In genomic region chr6:22026358-22026673, GRCm38 (mm10) we compare ENCODE assay signal across 9 mouse cellular contexts. TPM values are rescaled to one million over a fixed set of nuclear protein-coding genes. Genes with fewer than 3 reads are reported as not detected.
DNase-seq lines count a peak whose midpoint lies in the region; ATAC-seq lines count a peak whose summit lies in the region.
"Had no signal": no experiment of that assay in that cellular context is flagged by ENCODE, and none has a peak within 500 bp of the region (broad histone marks: within the 10 kb centered on the region; RNA-seq: fewer than 3 reads in every experiment).

No protein-coding gene starts in this region.

- no peaks in the 10 kb centered on the region for H3K9me3 ChIP-seq in heart, embryonic 13.5 days
- no peaks in the 10 kb centered on the region for H3K9me3 ChIP-seq in embryonic facial prominence, embryonic 10.5 days
- no peaks in the 10 kb centered on the region for H3K9me3 ChIP-seq in hindbrain, embryonic 15.5 days
- no peaks in the 10 kb centered on the region for H3K9me3 ChIP-seq in midbrain, embryonic 11.5 days (ENCODE audit: control insufficient read depth, low read length)

- intact Hi-C loops in heart, postnatal 36 days (cut with DNase I) = no loop called here
- intact Hi-C loops in gastrocnemius, postnatal 36 days (cut with DNase I) = no loop called here

- peak overlapping the region; percentile 69; the same call in 1 of the 2 replicates for H3K27ac ChIP-seq in heart, embryonic 13.5 days (replicated peaks)
- peak overlapping the region; percentile 90 for H3K27ac ChIP-seq in embryonic facial prominence, embryonic 10.5 days (replicated peaks)
- H3K27ac ChIP-seq in hindbrain, embryonic 15.5 days (replicated peaks) = no peak overlapping the region
- H3K27ac ChIP-seq in midbrain, embryonic 11.5 days (ENCODE audit: low read depth, low read length) = no peak overlapping the region

- no peak overlapping the region for H3K9ac ChIP-seq in heart, embryonic 13.5 days
- no peak overlapping the region for H3K9ac ChIP-seq in hindbrain, embryonic 15.5 days
- H3K9ac ChIP-seq in midbrain, embryonic 11.5 days (ENCODE audit: low read length) = no peak overlapping the region; the same call in 1 of the 2 replicates

- H3K4me1 ChIP-seq in heart, embryonic 13.5 days = peaks cover 10% of the 10 kb centered on the region
- H3K4me1 ChIP-seq in embryonic facial prominence, embryonic 10.5 days = peaks cover 37% of the 10 kb centered on the region
- 0 out of 2 replicates have a peak, but pooled peaks cover 7% of the 10 kb centered on the region for H3K4me1 ChIP-seq in hindbrain, embryonic 15.5 days (replicated peaks)
- no peaks in the 10 kb centered on the region for H3K4me1 ChIP-seq in midbrain, embryonic 11.5 days (ENCODE audit: control insufficient read depth, insufficient read depth, low read length)

- no peak for DNase-seq in heart, postnatal 36 days
- no peak for DNase-seq in embryonic facial prominence, embryonic 10.5 days (ENCODE audit: low spot score)
- DNase-seq in midbrain, embryonic 11.5 days (ENCODE audit: low spot score, missing footprints) = peak; percentile 89
- DNase-seq in gastrocnemius, postnatal 36 days = no peak
- DNase-seq in right cerebral cortex, postnatal 36 days (ENCODE audit: low spot score in 2 of 2) = no peak
- DNase-seq: kidney, adult 11 months had no signal

- ATAC-seq in heart, embryonic 13.5 days (ENCODE audit: extremely low read depth, insufficient number of reproducible peaks, low FRiP score, low TSS enrichment) = no peak
- ATAC-seq in hindbrain, embryonic 15.5 days (ENCODE audit: low FRiP score, low read depth) = no peak
- ATAC-seq in midbrain, embryonic 11.5 days (ENCODE audit: low FRiP score) = no peak
- ATAC-seq in CD4-positive, CD25-positive, alpha-beta regulatory T cell, adult 4 months = no peak

- H3K27me3 ChIP-seq in heart, embryonic 13.5 days (replicated peaks) = no peaks in the 10 kb centered on the region
- H3K27me3 ChIP-seq in embryonic facial prominence, embryonic 10.5 days (replicated peaks; ENCODE audit: low read depth, poor library complexity, severe bottlenecking) = no peaks in the 10 kb centered on the region
- H3K27me3 ChIP-seq in hindbrain, embryonic 15.5 days = no peaks in the 10 kb centered on the region
- H3K27me3 ChIP-seq in midbrain, embryonic 11.5 days (ENCODE audit: control insufficient read depth, insufficient read depth, low read length) = no peaks in the 10 kb centered on the region

- peak overlapping the region; percentile 31 for H3K4me3 ChIP-seq in heart, embryonic 13.5 days
- peak overlapping the region; percentile 46 for H3K4me3 ChIP-seq in embryonic facial prominence, embryonic 10.5 days
- H3K4me3 ChIP-seq in hindbrain, embryonic 15.5 days = peak overlapping the region; percentile 16
- H3K4me3 ChIP-seq in midbrain, embryonic 11.5 days (ENCODE audit: low read depth, low read length) = no peak overlapping the region

- 47% methylated on average over 4 of the region's 4 CpGs for WGBS in heart, embryonic 13.5 days
- 12% methylated on average over 4 of the region's 4 CpGs for WGBS in embryonic facial prominence, embryonic 10.5 days
- 20% methylated on average over 4 of the region's 4 CpGs for WGBS in hindbrain, embryonic 15.5 days
- 32% methylated on average over 4 of the region's 4 CpGs for WGBS in midbrain, embryonic 11.5 days

- H3K36me3 ChIP-seq in heart, embryonic 13.5 days = no peaks in the 10 kb centered on the region
- peaks cover 5% of the 10 kb centered on the region for H3K36me3 ChIP-seq in embryonic facial prominence, embryonic 10.5 days (replicated peaks)
- no peaks in the 10 kb centered on the region for H3K36me3 ChIP-seq in hindbrain, embryonic 15.5 days
- H3K36me3 ChIP-seq in midbrain, embryonic 11.5 days (ENCODE audit: control insufficient read depth, insufficient read depth, low read length) = no peaks in the 10 kb centered on the region

- H3K4me2 ChIP-seq in heart, embryonic 13.5 days = peak overlapping the region; percentile 58
- peak overlapping the region; percentile 49 for H3K4me2 ChIP-seq in hindbrain, embryonic 15.5 days
- peak overlapping the region; percentile 27; the same call in 1 of the 2 replicates for H3K4me2 ChIP-seq in midbrain, embryonic 11.5 days

RNA-seq across cellular contexts. Expression of gene Cped1, which starts 40.6 kb away (rescaled TPM):
- polyA plus RNA-seq in heart, embryonic 13.5 days (2015; fragmentation: Nextera tagmentation; extraction: Ambion mirVana) = 5.8 and 6.0 TPM in 2 replicates
- total RNA-seq in heart, postnatal 36 days (2021) = 10 to 100 TPM; 22.1 to 22.2 TPM
- 34.4 and 39.3 TPM in 2 replicates for polyA plus RNA-seq in embryonic facial prominence, embryonic 10.5 days (2016; fragmentation: Nextera tagmentation; extraction: Ambion mirVana)
- 3.7 and 4.6 TPM in 2 replicates for polyA plus RNA-seq in hindbrain, embryonic 15.5 days (2015; fragmentation: Nextera tagmentation; extraction: Ambion mirVana)
- 9.6 and 12.9 TPM in 2 replicates for polyA plus RNA-seq in midbrain, embryonic 11.5 days (2014; fragmentation: Nextera tagmentation; extraction: Ambion mirVana)
- 10 to 100 TPM; 19.0 to 22.7 TPM for total RNA-seq in gastrocnemius, postnatal 36 days (2021)
- polyA plus RNA-seq in CD4-positive, CD25-positive, alpha-beta regulatory T cell, adult 4 months (2017; shearing (Covaris generic)) = under 1 TPM in 1 of 2 experiments, not detected in 1; 0.15 TPM

Comparison
In these comparisons a context has a peak if more than half of its experiments do, and no peak if none do; other contexts are left out.
1. H3K27ac ChIP-seq: peak in heart, embryonic 13.5 days (single experiment) and embryonic facial prominence, embryonic 10.5 days (single experiment); none in hindbrain, embryonic 15.5 days (single experiment) and midbrain, embryonic 11.5 days (single experiment).
2. Peak in every context shown above with its lines, with median percentiles within 50 percentile points of each other: H3K4me2 ChIP-seq.